Mouse (Mus musculus): Measurements from ENCODE around the gene Olfr1308.

Gene Olfr1308
- long read RNA-seq, experiment 1, result 0 reads
- long read RNA-seq, experiment 2, result 0 reads

- intact Hi-C loops (cut with DNase I), result no loop called here
Observed at GRCm38 (mm10) chr2:111964844-111965243, at the start of gene Olfr1308. Gene Olfr1308, minus strand, starts transcription at chr2:111964944.

GRCm38 (mm10) chr2:112012608-112013007, 47.9 kb upstream of the Olfr1308 start, which contains the start of gene Olfr1310:
Gene Olfr1310, minus strand, starts transcription at chr2:112012708.
- intact Hi-C loops (cut with DNase I), result no loop called here

- intact Hi-C loops (cut with DNase I), result no loop called here
Observed at GRCm38 (mm10) chr2:111990181-111990580, 25.4 kb upstream of the Olfr1308 start, which contains the start of gene Olfr1309. Gene Olfr1309, minus strand, starts transcription at chr2:111990281.

GRCm38 (mm10) chr2:111949340-111949739, 15.4 kb downstream of the Olfr1308 start, which contains the start of gene Olfr1307:
Gene Olfr1307, minus strand, starts transcription at chr2:111949440.
- intact Hi-C loops (cut with DNase I), result no loop called here

GRCm38 (mm10) chr2:111916171-111916570, 48.6 kb downstream of the Olfr1308 start, which contains the start of gene Olfr1306:
Gene Olfr1306, minus strand, starts transcription at chr2:111916271.
- intact Hi-C loops (cut with DNase I), result no loop called here
